Mouse (Mus musculus): ENCODE data around the gene Spsb1.

DNA sequence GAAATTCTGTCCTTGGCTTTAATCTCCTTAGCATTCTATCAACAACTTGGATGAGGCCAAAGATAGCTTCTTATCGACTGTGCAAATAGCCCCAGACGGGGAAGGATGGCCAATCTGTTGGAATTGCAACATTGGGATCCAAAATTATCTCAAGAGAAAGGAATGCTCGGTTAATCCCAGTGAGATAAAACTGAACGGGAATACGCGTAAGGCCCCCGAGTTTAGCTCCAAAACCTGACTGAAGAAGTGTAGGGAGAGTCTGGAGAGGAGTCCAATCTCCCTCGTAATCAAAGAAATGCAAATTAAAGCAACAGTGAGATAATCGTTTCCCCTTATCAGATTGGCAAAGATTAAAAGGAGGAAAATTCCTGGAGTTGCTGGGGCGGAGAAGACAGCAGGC lies 104.2 kb downstream of the Spsb1 start:
- TF ChIP-seq FLI1 (IDR thresholded peaks at IDR 0.05; ENCODE audit: low read length) (no peak), GATA1 (IDR thresholded peaks at IDR 0.05; ENCODE audit: borderline replicate concordance, low read length) (no peak)
